Mouse (Mus musculus) MEL (cell line): Measurements from ENCODE around the gene Acot4.

ENCODE experiments used
- KAT2A ChIP-seq: conservative IDR thresholded peaks from 2 replicates; pipeline ENCODE4 v1.6.1; 2012; ENCODE audit warnings: low read depth, low read length, improper control_type of control experiment, inconsistent platforms
- POLR2A ChIP-seq, 2 experiments: IDR thresholded peaks; 2 replicates each; pipeline ENCODE4 v1.6.1; 2011 to 2012; ENCODE audit warnings: low read length in 2 of 2, mild to moderate bottlenecking in 2 of 2, control low read depth in 1 of 2, improper control_type of control experiment in 1 of 2, low read depth in 1 of 2, moderate library complexity in 1 of 2; ENCODE audit not compliant: control insufficient read depth in 1 of 2, insufficient read depth in 1 of 2, poor library complexity in 1 of 2
- TAL1 ChIP-seq: IDR thresholded peaks from 2 replicates; pipeline ENCODE4 v1.6.1; 2012; ENCODE audit warnings: mild to moderate bottlenecking, inconsistent platforms, low read length, moderate library complexity, mixed read lengths
- UBTF ChIP-seq: IDR thresholded peaks from 2 replicates; pipeline ENCODE4 v1.6.1; 2012; ENCODE audit warnings: low read depth, mild to moderate bottlenecking, inconsistent platforms, low read length, improper control_type of control experiment, moderate library complexity, borderline replicate concordance; ENCODE audit not compliant: insufficient read depth
- USF2 ChIP-seq, 2 experiments: IDR thresholded peaks; 2 replicates each; pipeline ENCODE4 v1.6.1; 2011 to 2012; ENCODE audit warnings: improper control_type of control experiment in 2 of 2, low read length in 2 of 2, borderline replicate concordance in 1 of 2, inconsistent platforms in 1 of 2, low read depth in 1 of 2, mild to moderate bottlenecking in 1 of 2; ENCODE audit not compliant: insufficient read depth in 1 of 2

- TF ChIP-seq USF2 (IDR thresholded peaks at IDR 0.05; ENCODE audit: borderline replicate concordance in 1 of 2, insufficient read depth in 1 of 2, low read depth in 1 of 2, low read length in 2 of 2) (no peak), TAL1 (no peak), UBTF (no peak), POLR2A (IDR thresholded peaks at IDR 0.05; ENCODE audit: control insufficient read depth in 1 of 2, insufficient read depth in 1 of 2, low read depth in 1 of 2, low read length in 2 of 2, poor library complexity in 1 of 2) (no peak), KAT2A (no peak)
These were observed 28.0 kb upstream of the Acot4 start for GRCm38 (mm10) chr12:84010201-84010600.
